Mouse (Mus musculus) liver, adult 2 months (tissue): ENCODE measurements around the gene Nxph4.

Source experiments
- CTCF ChIP-seq: fragments of 200-500 bp; IDR thresholded peaks from 2 replicates; pipeline ENCODE4 v1.5.1; 2011; ENCODE audit warnings: low read depth, low read length, control low read depth
- POLR2A ChIP-seq: fragments of 200-500 bp; IDR thresholded peaks from 2 replicates; pipeline ENCODE4 v1.6.1; 2011; ENCODE audit warnings: low read length, control low read depth; ENCODE audit not compliant: insufficient read depth; ENCODE audit errors: extremely low read depth

DNA sequence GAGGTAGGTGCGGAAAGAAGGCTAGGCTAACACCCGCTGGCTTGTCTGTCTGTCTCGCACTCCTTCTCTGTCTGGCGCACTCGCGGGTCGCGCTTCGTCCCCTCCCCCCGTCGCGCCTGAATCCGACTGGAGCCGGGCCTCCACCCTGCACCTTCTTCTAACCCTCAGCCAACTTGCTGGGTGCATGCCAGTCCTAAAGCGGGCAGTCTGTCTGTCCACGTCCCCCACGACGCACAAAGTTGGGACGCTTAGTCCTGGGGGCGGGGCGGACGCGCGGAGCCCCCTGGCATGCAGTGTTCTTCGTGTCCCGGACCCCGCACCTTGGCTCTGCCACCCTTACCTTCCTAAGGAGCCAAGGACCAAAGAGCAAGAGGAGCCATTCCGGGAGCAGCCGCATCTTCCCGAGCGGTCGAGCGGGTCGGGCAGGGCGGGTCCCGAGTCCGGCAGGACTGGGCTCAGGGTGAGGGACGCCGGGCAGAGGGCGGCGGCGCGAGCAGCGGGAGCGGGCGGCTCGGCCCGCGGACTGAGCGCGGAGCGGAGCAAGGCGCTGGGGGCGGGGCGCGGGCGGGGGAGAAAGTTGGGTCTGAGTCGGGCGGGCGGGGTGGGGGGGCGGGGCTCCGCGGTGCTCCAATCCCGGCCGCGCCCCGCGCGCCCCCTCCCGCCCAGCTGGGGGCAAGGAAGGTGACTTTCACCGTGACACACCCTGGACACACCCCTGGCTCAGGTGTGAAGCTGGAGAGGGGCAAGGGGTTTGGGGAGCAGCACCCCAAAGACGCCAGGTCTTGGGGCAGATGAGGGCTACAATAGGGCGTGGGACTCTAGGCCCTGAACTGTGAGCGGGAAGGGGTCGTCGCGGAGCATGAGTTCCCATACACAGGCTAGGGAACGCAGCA is at the start of gene Nxph4:
- no peak for TF ChIP-seq CTCF
- TF ChIP-seq POLR2A = no peak
